In genomic region chr13:14039292-14039965, GRCm38 (mm10) we compare ENCODE assay signal across 8 mouse cellular contexts. TPM values are rescaled to one million over a fixed set of nuclear protein-coding genes. Genes with fewer than 3 reads are reported as not detected.
A peak's percentile ranks its signal among the peaks of the same experiment; 100 is the strongest.
DNase-seq lines count a peak whose midpoint lies in the region; ATAC-seq lines count a peak whose summit lies in the region.

Gene Tbce, minus strand, starts transcription at chr13:14039638.

- H3K9ac ChIP-seq in heart, embryonic 13.5 days: peak within 1 kb of the TSS; percentile 93
- H3K9ac ChIP-seq in liver, embryonic 12.5 days: peak within 1 kb of the TSS; percentile 88
- peak within 1 kb of the TSS; percentile 74 for H3K9ac ChIP-seq in stomach, embryonic 15.5 days

- no peaks in the 10 kb centered on the region for H3K36me3 ChIP-seq in heart, embryonic 13.5 days
- H3K36me3 ChIP-seq in liver, embryonic 12.5 days: peaks cover 9% of the 10 kb centered on the region
- no peaks in the 10 kb centered on the region for H3K36me3 ChIP-seq in stomach, embryonic 15.5 days

- under 1% methylated on average over 35 of the region's 35 CpGs for WGBS in heart, embryonic 13.5 days
- WGBS in liver, embryonic 12.5 days (ENCODE audit: insufficient replicate concordance): under 1% methylated on average over 35 of the region's 35 CpGs
- 1% methylated on average over 35 of the region's 35 CpGs for WGBS in stomach, embryonic 15.5 days

- peak within 1 kb of the TSS; percentile 95 for H3K4me2 ChIP-seq in heart, embryonic 13.5 days
- H3K4me2 ChIP-seq in liver, embryonic 12.5 days: peak within 1 kb of the TSS; percentile 93
- H3K4me2 ChIP-seq in stomach, embryonic 15.5 days: peak within 1 kb of the TSS; percentile 64

- peaks cover 24% of the 10 kb centered on the region for H3K4me1 ChIP-seq in heart, embryonic 13.5 days
- peaks cover 48% of the 10 kb centered on the region for H3K4me1 ChIP-seq in liver, embryonic 12.5 days
- peaks cover 3% of the 10 kb centered on the region; the same call in 1 of the 2 replicates for H3K4me1 ChIP-seq in stomach, embryonic 15.5 days

- no peaks in the 10 kb centered on the region for H3K9me3 ChIP-seq in heart, embryonic 13.5 days
- H3K9me3 ChIP-seq in liver, embryonic 12.5 days (replicated peaks): no peaks in the 10 kb centered on the region
- no peaks in the 10 kb centered on the region for H3K9me3 ChIP-seq in stomach, embryonic 15.5 days

- peak; percentile 93 for DNase-seq in CD4-positive helper T cell, adult 2 months (ENCODE audit: low read depth, low spot score)
- DNase-seq in brain, embryonic 18.5 days (ENCODE audit: low read depth, low spot score): peak; percentile 89
- DNase-seq in kidney, postnatal 10 days: peak; percentile 94
- peak; percentile 91 for DNase-seq in natural killer cell, adult 2 months (ENCODE audit: low spot score in 2 of 2)

- H3K4me3 ChIP-seq in heart, embryonic 13.5 days: peak within 1 kb of the TSS; percentile 82
- H3K4me3 ChIP-seq in liver, embryonic 12.5 days: peak within 1 kb of the TSS; percentile 82
- peak within 1 kb of the TSS; percentile 73 for H3K4me3 ChIP-seq in stomach, embryonic 15.5 days (replicated peaks)

- ATAC-seq in erythroid progenitor cell, adult 5-6 weeks (replicated peaks; ENCODE audit: low FRiP score, poor library complexity, severe bottlenecking): peak; percentile 96
- peak; percentile 89 for ATAC-seq in heart, embryonic 13.5 days (ENCODE audit: extremely low read depth, insufficient number of reproducible peaks, low FRiP score, low TSS enrichment)
- peak; percentile 94 for ATAC-seq in liver, embryonic 12.5 days
- ATAC-seq in stomach, embryonic 15.5 days (ENCODE audit: insufficient read depth, low FRiP score, low read depth): peak; percentile 95

- peak within 1 kb of the TSS; percentile 97 for H3K27ac ChIP-seq in heart, embryonic 13.5 days (replicated peaks)
- H3K27ac ChIP-seq in liver, embryonic 12.5 days: peak within 1 kb of the TSS; percentile 96
- H3K27ac ChIP-seq in stomach, embryonic 15.5 days: peak within 1 kb of the TSS; percentile 97

- H3K27me3 ChIP-seq in heart, embryonic 13.5 days (replicated peaks): no peaks in the 10 kb centered on the region
- no peaks in the 10 kb centered on the region for H3K27me3 ChIP-seq in liver, embryonic 12.5 days (replicated peaks)
- H3K27me3 ChIP-seq in stomach, embryonic 15.5 days (replicated peaks): no peaks in the 10 kb centered on the region

RNA-seq across cellular contexts. Expression of gene Tbce, which starts in this region (rescaled TPM):
- 128 and 172 TPM in 2 replicates for total RNA-seq in erythroid progenitor cell, adult 5-6 weeks (2015; ENCODE audit: low replicate concordance)
- total RNA-seq in erythroid progenitor cell, adult 5-6 weeks (2017; ENCODE audit: low replicate concordance): 108 and 143 TPM in 2 replicates
- polyA plus RNA-seq in heart, embryonic 13.5 days (2015; fragmentation: Nextera tagmentation; extraction: Ambion mirVana): 34.5 and 37.6 TPM in 2 replicates
- 35.4 and 38.7 TPM in 2 replicates for polyA plus RNA-seq in liver, embryonic 12.5 days (2016; fragmentation: Nextera tagmentation; extraction: Ambion mirVana)
- polyA plus RNA-seq in stomach, embryonic 15.5 days (2015; fragmentation: Nextera tagmentation; extraction: Ambion mirVana): 52.2 and 57.9 TPM in 2 replicates

Comparison
In these comparisons a context has a peak if more than half of its experiments do, and no peak if none do; other contexts are left out.
1. Peak in every context shown above with its lines: DNase-seq, ATAC-seq, H3K4me3 ChIP-seq and H3K27ac ChIP-seq.